Mouse (Mus musculus) adrenal gland, postnatal 10 days (tissue): Measurements from ENCODE around the gene Lipc. TPM values are rescaled to one million over a fixed set of nuclear protein-coding genes. Genes with fewer than 3 reads are reported as not detected.

ENCODE experiments used
- DNase-seq: peaks from one replicate; pipeline ENCODE4 v3.0.0; 2021; ENCODE audit warnings: mixed read lengths
- total RNA-seq, 2 experiments: library from RNA; stranded (reverse); gene quantifications; 2 replicates each; pipeline ENCODE4 v1.2.3; 2021

The Lipc gene
- total RNA-seq, 2 experiments from 2014 or later = 26.4 to 55.7 TPM

DNA sequence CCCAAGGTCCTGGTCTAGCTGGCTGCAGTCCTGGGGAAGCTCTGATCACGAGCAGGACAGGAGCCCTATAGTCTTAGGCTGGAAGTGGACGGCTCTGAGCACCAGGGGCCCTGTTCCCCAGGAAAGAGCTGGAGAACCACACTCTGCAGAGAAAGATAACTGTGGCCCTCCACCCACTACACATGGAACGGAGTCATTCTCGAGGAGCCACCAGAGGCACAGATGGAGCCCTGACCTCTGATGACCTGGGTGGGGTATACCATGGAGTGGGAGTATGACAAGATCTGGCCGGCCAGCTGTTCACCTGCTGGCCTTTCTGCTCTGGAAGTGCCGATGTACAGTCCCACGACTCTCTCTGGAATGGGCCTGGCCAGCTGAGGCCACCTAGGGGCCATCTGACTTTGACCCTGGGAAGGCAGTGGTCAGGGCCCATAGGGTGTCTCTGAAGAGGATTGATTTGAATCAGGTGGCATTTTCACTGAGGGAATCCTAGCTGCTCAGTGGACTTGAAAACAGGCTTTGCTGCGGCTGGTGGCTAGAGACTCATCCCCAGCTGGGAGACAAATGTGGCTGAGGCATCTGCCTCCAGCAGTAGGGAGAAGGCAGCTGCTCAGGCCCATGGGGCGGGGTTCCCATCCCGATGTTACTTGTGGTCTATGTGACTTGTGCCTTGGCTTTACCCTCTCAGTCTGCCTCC lies 37.2 kb downstream of the Lipc start:
- no peak for DNase-seq

DNA sequence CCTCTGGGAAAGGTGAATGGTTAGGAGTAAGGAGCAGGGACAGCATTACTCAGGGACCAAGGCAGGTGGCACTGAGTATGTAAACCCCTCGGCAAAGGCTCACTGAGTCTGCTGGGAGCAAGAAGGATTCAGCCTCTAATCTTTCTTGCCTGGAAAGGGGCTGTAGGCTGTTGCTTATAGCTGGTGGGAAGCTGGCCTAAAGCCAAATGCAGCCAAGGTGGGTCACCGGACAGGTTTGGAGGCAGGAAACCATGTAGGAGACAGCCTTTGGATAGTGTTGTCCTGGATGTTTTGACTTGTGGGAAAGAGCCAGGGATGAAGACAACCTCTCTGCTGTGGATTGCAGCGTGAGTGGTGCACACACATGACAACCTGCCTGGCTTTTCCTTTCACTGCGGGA lies 40.9 kb downstream of the Lipc start:
- DNase-seq = no peak

DNA sequence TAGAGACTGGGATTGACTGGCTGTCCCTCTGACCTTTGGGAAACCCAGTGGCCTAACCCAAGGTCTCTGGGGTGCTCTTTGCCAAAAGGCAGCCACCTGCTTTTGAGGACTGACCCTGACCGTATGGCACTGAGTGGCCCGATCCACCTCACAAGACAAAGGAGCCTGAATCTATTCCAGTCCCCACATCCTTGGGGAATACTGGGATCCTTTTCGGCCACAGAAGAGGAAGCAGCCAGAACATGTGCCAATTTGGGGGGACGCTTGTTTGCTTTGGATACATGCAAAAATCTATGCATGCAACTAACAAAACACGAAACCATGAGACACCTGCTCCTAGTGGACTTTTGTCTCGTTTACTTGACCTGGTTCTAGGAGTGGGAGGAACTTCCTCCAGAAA lies 41.7 kb downstream of the Lipc start:
- peak; percentile 25 for DNase-seq

DNA sequence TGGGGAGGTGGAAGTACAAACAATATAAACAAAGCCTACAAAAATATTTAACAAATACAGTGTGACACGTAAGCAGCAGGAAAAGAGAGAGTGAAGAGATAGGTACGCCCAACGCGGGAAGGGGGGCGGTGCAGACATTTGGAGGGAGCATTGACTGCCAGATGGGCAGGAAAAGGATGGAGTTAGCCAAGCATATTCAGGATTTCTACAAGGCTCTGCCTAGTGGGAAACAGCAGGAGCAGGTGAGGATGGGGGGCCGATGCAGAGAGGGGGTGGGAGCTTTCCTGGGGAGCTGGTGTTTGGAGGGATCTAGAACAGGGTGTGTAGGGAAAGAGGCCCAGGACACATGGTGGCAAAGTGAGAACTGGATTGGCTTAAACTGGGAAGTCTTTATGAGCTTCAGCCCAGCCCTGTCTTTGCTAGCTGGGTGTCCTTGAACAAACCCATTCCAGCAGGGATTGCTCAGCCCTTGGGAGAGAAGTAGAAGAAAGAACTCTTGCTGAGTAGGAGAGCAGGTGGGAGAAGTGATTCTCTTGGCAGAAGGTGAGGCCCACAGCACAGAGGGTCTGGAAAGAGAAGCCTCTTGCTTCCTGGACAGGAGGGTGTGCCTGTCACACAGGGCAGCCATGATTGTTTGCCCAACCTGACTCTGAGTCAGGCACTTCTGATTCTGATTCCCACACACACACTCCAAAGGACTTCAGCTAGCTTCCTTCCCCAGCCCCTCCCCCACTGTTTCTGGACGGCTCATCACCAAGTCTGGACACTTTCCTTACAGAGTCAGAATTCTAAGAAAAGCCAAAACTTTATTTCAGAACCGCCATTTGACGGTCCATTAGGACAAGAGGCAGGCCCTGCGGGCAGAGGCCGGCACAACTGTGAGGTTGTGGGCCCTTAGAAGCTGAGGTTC lies 49.0 kb downstream of the Lipc start:
- DNase-seq = no peak

DNA sequence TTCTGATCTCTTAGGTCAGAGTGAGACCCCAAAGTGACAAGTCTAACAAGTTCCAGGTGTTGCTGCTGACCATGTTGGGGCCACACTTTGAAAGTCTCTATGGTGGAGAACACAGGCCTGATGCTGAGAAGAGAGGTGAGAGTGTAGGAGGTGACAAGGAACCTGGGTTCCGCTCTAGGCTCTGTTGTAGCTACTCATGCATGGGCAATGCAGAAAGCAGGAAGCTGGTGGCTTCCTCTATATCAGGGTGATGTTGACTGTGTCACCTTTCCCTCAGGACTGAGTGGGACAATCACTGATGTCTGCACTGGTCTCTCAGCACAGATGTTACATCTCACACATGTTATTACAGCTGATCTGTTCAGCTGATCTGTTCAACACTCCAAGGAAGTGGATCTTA lies 57.8 kb downstream of the Lipc start:
- no peak for DNase-seq

DNA sequence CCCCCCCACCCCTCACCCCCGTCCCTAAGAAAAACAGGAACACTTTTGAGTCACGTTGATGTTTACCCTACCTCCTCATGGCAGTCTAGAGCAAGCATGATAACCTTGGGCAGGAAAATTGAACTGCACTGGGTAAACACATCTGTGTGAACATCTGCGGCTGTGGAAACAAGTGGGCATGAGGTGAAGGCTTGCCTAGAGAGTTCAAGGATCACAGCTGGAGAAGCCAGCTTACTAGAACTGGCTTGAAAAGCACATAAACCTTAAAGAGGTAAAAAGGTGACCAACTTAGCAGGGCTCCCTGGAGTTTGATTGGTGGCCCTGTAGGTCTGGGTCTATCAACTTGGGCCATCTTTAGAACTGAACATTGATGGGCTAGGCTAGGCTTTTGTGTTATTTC lies 58.5 kb downstream of the Lipc start:
- no peak for DNase-seq

DNA sequence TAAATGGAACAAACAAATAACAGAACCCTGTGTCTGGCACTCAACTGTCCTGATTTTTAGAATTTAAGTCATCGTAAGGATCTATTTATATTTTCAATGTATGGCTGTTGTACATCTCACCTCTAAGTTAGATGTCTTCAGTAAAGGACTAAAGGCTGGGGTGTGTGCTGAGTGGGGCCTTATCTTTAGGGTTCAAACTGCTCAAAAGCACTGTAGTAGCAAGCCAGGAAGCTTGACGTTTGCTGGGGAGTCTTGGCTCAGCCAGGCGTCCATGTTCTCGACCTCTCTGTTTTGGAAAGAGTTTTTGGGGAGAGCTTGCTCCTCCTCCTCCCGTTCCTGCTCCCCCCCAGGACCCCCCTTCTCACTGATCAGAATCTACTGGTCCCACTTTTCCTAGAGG lies 59.4 kb downstream of the Lipc start:
- DNase-seq = no peak

DNA sequence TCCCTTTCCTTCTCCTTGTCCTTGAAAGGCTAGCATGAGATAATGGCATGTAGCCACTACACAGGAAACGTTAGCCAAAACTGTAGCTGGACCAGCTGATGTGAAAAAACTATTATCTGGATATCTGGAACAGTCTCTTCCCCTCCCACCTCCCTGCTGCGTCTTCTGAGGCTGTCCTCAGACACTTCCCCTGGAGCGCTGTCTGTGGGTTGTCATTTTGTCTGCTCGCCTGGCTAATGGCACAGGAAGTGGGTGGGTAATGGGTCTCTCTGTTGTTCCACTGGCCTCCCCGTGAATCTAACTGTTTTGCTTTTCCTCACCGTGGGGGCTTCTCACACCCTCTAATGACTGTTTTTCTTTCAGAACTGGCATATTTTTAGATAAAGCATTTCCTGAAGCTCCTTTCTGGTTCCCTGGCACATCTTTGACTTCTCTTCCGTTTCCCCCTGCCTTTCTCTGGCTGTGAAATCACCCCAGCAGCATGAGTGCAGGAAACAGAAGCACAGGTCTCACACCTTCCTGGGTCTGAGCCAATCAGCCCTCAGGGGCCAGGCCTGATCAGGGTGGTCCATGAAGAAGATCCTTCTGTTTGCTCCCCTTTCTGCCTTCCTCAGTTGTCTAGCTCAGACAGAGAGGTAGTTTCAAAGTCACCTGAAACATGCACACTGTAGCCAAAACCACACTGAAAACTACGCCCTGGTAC lies 60.4 kb downstream of the Lipc start:
- no peak for DNase-seq

DNA sequence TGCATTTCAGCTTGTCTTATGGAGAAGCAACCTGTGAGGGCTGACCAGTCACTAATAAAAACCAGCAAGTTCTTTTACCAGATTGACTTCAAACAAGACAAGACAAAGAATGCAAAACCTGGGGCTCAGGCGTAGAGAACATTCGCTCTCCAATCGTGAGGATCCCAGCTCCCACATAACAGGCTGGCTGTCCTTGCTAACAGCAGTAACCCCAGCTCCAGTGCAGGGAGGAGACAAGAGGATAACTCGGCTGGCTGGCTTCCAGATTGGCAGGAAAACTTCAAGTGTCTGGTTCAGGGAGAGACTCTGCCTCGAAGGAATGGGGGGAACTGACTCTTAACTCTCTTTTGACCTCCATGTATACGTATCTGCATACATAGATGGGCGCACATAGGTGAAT lies 61.3 kb downstream of the Lipc start:
- DNase-seq = peak; percentile 46

DNA sequence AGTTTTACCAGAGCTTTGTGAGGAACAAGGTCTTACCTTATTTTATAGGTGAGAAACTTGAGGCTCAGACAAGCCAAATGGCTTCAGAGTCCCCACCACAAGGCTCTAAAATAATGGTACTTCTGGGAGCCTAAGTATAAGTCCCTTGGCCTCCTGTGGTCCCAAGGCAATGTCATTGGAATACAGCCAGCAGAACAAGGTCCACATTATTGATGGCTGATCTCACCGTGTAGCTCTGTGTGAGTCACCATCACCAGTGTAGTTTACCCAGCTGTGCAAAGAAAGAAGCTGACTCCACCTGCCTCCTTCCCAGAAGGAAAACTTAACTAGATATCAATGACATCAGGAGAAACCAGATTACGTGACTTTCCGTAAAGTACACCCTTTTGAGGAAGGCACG lies 63.1 kb downstream of the Lipc start:
- peak; percentile 56 for DNase-seq

DNA sequence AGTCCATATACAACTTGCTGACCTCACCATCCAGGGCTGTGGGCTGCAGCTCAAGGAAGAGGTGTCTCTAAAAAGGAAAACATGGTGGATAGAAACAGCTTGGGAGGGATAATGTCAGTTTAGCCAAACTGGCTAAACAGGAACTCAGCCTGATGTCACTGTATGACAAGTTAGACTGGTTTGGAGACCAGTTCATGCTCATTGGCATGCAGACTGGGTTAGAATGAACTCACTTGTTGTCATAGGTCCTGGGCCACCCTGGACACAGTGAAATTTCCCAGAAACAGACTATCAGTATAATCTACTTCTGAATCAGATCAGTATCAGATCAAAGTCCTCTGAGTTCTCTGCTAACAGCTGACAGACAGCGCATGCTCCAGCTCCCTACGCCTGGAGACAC lies 63.5 kb downstream of the Lipc start:
- no peak for DNase-seq

DNA sequence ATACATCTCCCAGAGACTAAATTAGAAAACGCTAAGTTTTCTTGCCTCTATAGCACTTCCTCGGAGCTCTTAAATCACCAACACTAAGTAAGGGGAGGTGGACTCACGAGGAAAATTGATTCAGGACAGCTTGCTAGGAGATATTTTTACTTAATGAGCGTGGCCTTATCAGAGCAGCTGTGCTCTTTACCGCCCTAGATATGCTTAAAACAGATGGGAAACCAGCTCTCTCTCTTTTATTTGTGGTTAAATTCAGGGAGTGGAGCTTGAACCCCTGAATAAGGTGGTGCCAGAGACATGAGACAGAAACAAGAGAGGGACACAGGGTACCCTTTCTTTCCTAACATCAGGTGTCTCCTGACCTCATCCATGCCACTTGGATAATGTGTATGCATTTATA lies 70.0 kb downstream of the Lipc start:
- DNase-seq = no peak

DNA sequence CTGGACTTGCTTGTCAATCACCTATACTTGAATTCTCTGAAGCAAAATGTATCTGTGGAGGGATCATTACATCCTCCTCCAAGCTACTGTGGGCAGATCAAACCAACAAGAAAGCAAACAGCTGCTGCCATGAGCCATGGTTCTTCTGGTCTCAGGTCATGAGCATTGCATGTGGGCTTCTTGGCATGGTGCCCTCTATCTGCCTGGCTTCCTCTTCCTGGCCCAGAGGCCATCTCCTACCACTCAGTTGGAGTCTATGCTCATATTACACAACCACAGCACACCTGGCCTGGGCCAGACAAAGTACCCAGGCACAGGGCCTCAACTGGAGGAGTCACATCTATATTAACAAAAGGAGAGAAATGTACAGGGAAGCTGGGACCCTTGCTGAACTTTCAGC lies 73.2 kb downstream of the Lipc start:
- no peak for DNase-seq

DNA sequence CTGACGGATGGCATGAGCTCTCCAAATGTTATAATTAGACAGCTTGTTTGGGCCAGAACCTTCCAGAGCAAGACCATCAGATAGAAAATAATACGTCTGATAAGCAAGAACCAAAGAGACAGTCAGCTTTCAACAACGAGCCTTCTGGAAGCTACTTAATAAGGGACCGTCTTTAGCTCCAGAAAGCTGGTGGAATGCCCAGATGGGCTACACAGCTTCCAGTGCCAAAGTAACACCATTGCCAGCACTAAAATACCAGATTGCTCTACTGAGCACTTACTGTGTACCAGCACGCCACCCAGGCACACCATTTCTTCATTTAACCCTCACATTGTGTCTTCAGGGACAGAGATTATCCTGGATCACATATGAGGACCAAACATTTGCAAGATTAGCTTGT lies 73.9 kb downstream of the Lipc start:
- DNase-seq = no peak

DNA sequence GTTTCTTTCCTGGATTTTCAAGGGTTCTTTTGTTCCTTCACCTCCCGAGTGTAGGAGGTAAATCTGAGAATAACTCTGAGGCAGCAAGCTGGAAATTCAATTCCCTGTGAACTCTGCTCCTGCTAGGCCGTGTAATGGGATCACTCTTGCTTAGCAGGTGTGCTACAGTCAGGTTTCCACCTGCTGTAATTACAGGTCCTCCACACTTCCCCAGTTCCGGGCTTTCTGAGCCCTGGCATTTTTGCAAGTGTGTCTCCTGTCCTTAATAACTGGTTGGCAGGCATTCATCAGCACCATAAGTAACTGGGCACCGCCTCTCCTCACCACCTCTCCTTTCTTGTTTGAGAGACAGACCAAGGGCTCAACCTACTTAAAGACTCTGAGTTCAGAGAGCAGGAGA lies 76.5 kb downstream of the Lipc start:
- no peak for DNase-seq

DNA sequence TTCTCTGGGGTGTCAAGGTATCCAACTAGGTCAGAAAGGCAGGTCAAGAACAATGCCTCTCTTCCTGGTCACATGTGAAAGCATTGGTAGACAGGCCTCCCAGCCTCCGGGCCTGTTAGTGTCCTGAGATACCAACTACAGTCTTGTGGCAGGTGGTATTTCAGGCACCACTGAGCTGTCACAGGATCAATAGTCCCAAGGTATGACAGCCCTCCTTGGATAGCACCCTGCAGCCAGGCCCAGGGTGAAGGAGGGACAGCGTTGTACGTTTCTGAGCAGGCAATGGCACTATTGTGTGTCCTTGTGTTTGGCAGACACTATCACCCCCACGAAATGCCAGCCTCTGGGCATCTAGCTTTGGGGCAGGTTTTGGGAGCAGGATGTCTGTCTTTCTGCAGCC lies 77.0 kb downstream of the Lipc start:
- no peak for DNase-seq

DNA sequence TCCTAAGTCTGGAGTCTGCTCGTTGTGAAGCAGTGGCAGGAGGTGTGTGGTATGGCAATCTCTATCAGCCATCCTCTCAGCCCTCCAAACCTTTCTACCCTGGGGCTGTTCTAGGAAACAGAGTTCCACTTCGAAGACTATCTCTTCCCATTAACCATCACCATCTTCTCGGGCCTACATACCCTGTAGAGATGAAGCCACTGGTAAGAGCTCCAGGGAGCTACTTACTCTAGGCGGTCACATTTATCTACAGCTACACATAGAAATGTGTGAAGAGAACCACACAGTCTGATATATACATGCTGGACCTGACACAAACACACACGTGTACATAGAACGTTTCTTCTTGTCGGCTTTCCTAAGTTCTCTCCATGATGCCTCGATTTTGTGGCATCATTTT lies 79.4 kb downstream of the Lipc start:
- DNase-seq = no peak

DNA sequence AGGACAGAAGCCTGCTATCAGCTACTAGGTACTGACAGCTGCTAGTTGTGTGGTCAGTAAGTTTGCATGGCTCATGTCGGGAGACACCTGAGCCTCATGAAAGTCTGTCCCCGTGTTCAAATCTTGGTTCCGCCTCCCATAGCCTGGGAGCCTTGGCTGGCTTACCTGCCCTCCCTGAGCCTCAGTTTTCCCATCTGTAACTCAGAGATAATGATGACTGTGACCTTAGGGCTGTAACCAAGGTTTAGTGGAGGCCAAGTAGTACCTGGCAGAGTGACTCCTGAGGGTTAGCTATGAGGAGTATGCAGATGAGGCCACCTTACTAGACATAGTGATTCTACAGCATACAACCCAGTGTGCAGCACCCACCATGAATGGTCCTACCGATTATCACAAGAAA lies 81.7 kb downstream of the Lipc start:
- no peak for DNase-seq

DNA sequence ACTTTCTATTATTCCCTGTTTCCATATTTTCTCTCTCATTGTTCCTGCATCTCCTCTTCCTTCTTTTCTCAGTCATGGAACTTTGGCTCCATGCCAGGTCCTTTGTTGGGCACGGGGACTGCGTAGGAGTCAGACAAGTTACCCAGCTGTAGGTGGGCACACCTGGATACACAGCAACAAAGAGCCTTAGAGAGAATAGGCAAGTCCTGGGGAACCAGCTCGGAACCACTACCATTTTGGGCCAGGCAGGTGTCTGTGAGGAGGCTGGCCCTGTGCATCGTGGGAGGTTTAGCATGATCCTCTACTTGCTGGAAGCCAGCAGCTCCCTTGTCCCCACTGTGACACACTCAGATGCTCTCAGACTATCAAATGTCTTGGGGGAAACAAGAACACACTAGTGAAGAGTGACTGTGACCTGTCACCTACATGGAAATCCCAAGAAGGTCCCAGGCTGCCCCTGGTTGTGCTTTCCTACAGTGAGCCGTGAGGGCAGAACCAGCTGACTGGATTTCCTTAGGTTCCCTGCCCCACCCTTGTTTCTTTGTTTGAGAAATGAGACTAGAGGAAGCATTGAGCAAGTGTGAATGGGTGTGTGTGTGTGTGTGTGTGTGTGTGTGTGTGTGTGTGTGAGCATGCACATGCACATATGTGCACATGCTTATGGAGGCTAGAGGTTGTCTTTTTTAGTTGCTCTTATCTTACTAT lies 82.7 kb downstream of the Lipc start:
- no peak for DNase-seq

DNA sequence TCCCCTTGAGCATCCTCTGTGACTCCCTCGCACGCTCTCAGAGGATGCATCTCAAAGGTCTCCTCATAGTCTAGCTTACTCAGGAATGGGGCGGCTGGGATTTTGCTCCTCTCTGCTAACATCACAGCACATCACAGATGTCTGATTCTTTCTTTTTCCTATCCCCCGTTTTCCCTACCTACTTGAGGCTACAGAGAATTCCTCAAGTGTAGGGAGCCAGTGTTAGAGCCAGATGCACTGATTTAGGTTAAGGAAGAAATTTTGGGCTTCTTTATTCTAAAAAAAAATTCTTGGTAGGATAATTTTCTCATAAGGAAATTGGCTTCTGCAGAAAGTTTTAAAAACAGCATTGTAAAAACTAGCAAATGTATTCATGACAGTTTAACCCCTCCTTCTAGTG lies 84.6 kb downstream of the Lipc start:
- no peak for DNase-seq

DNA sequence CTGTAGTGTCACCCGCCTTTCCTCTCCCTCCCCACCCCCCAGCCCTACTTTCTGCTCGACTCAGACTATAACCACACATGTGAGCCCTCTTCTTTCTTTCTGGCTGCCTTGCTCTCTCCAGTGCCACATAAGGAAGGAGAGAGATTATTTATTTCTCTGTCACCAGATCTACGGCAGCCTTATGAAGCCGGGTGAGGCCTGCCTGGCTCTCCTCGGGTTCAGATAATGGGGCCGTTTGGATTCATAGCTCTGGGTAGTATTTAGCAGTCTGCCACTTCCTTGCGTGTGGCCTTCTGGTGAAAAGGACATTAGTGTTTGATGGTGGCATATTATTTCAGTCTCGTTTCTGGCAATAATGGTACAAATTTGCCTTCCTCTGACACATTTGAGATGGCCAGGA lies 88.0 kb downstream of the Lipc start:
- no peak for DNase-seq

DNA sequence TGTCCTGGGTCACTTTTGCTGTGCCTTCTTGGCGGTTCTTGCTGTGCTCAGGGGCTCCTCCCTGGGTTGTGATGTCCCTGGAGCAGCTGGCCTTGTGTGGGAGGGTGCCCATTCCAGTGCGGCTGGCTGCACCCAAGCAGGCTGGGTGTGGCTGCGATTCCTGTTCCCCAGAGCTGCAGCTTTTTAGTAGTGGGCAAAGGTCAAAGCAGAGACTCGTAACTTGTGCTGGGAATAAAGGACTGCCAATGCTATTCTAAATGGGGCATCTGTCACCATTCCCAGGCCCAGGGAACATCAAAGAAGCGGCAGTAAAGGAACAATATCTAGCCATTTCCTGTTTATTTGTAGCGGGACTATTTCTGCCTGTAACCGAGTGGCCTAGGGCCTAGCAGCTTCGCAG lies 88.7 kb downstream of the Lipc start:
- DNase-seq = peak; percentile 34

DNA sequence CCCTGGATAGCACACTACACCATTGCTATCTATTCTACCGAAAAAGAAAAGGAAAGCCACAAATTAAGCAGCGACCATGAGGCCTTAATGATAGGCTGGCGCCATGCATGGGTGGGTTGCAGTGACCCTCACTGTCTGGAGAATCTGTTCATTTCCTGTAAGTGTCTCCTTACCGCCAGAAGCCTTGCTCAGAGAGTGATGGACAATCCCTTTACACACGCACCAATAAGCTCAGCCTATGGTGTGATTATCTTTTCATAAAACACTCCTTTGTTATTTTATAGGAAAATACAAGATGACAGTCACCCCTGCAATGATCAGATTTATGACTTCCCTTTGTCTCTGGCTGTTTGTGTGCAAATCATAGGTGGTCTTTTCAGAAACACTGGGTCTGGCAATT lies 92.8 kb downstream of the Lipc start:
- DNase-seq = no peak
